Mouse (Mus musculus) midbrain, embryonic 16.5 days (tissue): ENCODE results near the gene Ntf5. TPM values are rescaled to one million over a fixed set of nuclear protein-coding genes. Genes with fewer than 3 reads are reported as not detected.
"Not testable (repeated sequence)": the region's sequence is repeated elsewhere in the genome, so short reads cannot be mapped to it uniquely, and the experiment has no call there.

ENCODE experiments used
- ATAC-seq: fragments of 200-750 bp; cut with Nextera tagmentation; 2 replicates; pipeline ENCODE4 v1.8.0; 2017; ENCODE audit warnings: moderate TSS enrichment
- H3K27ac ChIP-seq: fragments of 300-500 bp; sonication (generic); 2 replicates; pipeline ENCODE4 v1.5.1; 2014; ENCODE audit warnings: mild to moderate bottlenecking, low read length, mixed read lengths
- H3K27me3 ChIP-seq: fragments of 300-500 bp; sonication (generic); 2 replicates; pipeline ENCODE4 v1.6.1; 2014; ENCODE audit warnings: low read depth, low read length, mixed read lengths; ENCODE audit not compliant: control insufficient read depth, insufficient read depth
- H3K36me3 ChIP-seq: fragments of 300-500 bp; sonication (generic); 2 replicates; pipeline ENCODE4 v1.6.1; 2014; ENCODE audit warnings: mild to moderate bottlenecking, low read length, moderate library complexity, mixed read lengths; ENCODE audit not compliant: control insufficient read depth, insufficient read depth
- H3K4me1 ChIP-seq: fragments of 300-500 bp; sonication (generic); 2 replicates; pipeline ENCODE4 v1.6.1; 2014; ENCODE audit warnings: mild to moderate bottlenecking, low read length, mixed read lengths; ENCODE audit not compliant: control insufficient read depth, insufficient read depth
- H3K4me2 ChIP-seq: fragments of 300-500 bp; sonication (generic); 2 replicates; pipeline ENCODE4 v1.6.1; 2014; ENCODE audit warnings: mild to moderate bottlenecking, low read length, mixed read lengths
- H3K4me3 ChIP-seq: fragments of 300-500 bp; sonication (generic); 2 replicates; pipeline ENCODE4 v1.5.1; 2014; ENCODE audit warnings: low read depth, mild to moderate bottlenecking, low read length, moderate library complexity, mixed read lengths
- H3K9ac ChIP-seq: fragments of 300-500 bp; sonication (generic); 2 replicates; pipeline ENCODE4 v1.6.1; 2014; ENCODE audit warnings: low read depth, low read length, mixed read lengths
- H3K9me3 ChIP-seq: fragments of 300-500 bp; sonication (generic); replicated peaks from 2 replicates; pipeline ENCODE4 v1.6.1; 2014; ENCODE audit warnings: mild to moderate bottlenecking, low read length, mixed read lengths; ENCODE audit not compliant: control insufficient read depth, poor library complexity, severe bottlenecking
- WGBS: fragments of 180-500 bp; shearing (Covaris S2); extraction: QIAGEN DNeasy Blood & Tissue Kit; methylation state at CpG from one replicate; pipeline ENCODE4 v1.1.7; 2014; 5-methylcytosine and 5-hydroxymethylcytosine counted together
- polyA plus RNA-seq: library from polyadenylated mRNA; unstranded; fragments of >200 nt; fragmentation: Nextera tagmentation; extraction: Ambion mirVana; gene quantifications from 2 replicates; pipeline ENCODE4 v1.2.1, GENCODE M21; 2015

The Ntf5 gene
- polyA plus RNA-seq, 1 experiment from 2014 or later = not detected

DNA sequence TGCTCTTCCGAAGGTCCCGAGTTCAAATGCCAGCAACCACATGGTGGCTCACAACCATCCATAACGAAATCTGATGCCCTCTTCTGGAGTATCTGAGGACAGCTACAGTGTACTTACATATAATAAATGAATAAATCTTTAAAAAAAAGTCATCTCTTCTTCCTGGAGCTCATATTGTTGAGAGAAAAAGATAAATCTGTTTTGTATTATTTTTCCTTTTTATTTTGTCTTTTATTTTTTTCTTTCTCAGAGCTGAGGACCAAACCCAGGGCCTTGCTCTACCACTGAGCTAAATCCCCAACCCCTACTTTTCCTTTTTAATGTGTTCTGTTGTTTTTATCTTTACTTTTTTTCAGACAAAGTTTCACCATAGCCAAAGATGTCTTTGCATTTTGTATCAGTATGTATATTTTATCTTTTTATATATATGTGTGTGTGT is 17.1 kb upstream of the Ntf5 start:
- Histone ChIP-seq H3K4me1 (peaks cover 20% of the 10 kb centered on the region), H3K4me3 (peak overlapping the region; percentile 48), H3K27ac (peak overlapping the region; percentile 88; the same call in 1 of the 2 replicates), H3K9ac (peak overlapping the region; percentile 52; the same call in 1 of the 2 replicates), H3K4me2 (peak overlapping the region; percentile 62)
- 4% methylated on average over 3 of the region's 3 CpGs for WGBS
- not testable (repeated sequence) for H3K36me3 ChIP-seq, H3K9me3 ChIP-seq, H3K27me3 ChIP-seq
- peak; percentile 23; the same call in 1 of the 2 replicates for ATAC-seq

DNA sequence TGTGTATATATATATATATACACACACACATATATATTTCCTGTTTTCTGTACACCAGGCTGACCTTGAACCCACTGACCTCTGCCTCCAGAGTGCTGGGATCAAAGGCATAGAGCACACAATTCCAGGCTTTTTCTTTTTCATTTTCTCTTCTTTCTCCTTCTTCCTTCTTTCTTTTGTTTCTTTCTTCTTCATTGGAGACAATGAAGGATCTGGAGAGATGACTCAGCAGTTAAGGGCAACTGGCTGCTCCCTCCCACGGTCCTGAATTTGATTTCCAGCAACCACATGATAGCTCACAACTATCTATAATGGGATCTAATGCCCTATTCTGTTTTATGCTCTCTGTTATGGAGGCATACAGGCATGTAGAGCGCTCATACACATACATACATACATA is 16.7 kb upstream of the Ntf5 start:
- Histone ChIP-seq H3K4me3 (no peak overlapping the region), H3K4me1 (peaks cover 20% of the 10 kb centered on the region), H3K9me3 (no peaks in the 10 kb centered on the region), H3K27me3 (no peaks in the 10 kb centered on the region), H3K4me2 (no peak overlapping the region), H3K9ac (no peak overlapping the region), H3K27ac (no peak overlapping the region), H3K36me3 (peaks cover 1% of the 10 kb centered on the region; the same call in 1 of the 2 replicates)
- ATAC-seq = no peak
- 75% methylated on average over 2 of the region's 2 CpGs for WGBS

DNA sequence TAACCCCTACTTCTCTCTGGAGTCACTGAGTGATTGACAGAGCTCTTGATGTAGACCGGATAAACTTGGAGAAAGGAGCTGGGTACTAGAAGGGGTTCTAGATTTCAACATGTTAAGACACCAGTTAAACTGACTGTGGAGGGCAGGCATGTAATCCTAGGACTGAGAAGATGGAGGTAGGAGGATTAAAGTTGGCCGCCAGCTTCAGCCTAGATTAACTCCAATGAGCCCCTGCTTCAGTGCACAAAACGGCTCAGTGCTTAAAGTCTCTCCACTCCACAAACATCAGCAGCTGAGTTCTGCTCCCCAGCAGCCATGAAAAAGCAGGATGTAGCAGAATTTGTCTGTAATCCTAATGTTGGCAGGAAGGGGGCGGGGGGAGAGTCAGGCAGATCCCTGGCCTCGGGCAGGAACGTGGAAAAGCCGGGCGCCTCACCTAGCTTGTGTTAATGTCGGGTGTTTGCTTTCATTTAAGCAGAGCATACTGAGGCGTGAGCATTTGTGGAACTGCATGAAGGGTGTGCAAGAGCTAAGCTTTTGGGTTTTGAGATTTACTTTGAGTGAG is 11.9 kb upstream of the Ntf5 start:
- no peak overlapping the region for H3K9ac ChIP-seq
- no peaks in the 10 kb centered on the region for H3K9me3 ChIP-seq
- H3K27ac ChIP-seq = no peak overlapping the region
- H3K4me1 ChIP-seq = peaks cover under 1% of the 10 kb centered on the region; the same call in 1 of the 2 replicates
- H3K27me3 ChIP-seq = peaks cover 19% of the 10 kb centered on the region
- WGBS = 69% methylated on average over 10 of the region's 10 CpGs
- no peaks in the 10 kb centered on the region for H3K36me3 ChIP-seq
- no peak for ATAC-seq
- no peak overlapping the region for H3K4me2 ChIP-seq
- no peak overlapping the region for H3K4me3 ChIP-seq

DNA sequence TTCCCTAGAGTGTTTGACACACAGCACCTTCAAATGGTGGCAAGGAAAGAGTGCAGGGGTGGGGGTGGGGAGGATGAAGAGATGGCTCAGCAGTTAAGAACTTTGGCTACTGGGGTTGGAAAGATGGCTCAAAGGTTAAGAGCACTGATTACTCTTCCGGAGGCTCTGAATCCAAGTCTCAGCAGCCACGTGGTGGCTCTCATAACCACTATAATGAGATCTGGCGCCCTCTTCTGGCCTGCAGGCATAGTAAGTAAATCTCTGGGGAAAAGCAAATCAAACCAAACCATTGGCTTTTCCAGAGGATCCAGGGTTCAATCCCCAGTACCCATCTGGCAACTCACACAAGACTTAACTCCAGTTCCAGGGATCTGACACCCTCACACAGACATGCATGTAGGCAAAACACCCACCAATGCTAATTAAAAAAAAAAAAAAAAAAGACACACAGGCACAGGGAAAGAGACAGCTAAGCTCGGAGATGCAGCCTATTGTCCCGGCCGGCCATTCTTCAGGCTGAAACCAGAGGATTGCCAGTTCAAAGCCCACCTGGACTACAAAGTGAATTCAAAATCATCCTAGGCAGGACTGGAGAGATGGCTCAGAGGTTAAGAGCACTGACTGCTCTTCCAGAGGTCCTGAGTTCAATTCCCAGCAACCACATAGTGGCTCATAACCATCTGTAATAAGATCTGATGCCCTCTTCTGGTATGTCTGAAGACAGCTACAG is 9.8 kb upstream of the Ntf5 start:
- H3K9ac ChIP-seq = no peak overlapping the region
- no peak overlapping the region for H3K27ac ChIP-seq
- no peak overlapping the region for H3K4me3 ChIP-seq
- H3K4me1 ChIP-seq = peaks cover 2% of the 10 kb centered on the region; the same call in 1 of the 2 replicates
- H3K27me3 ChIP-seq = peaks cover 38% of the 10 kb centered on the region
- no peaks in the 10 kb centered on the region for H3K36me3 ChIP-seq
- ATAC-seq = no peak
- WGBS = 44% methylated on average over 6 of the region's 6 CpGs
- H3K9me3 ChIP-seq = no peaks in the 10 kb centered on the region
- H3K4me2 ChIP-seq = no peak overlapping the region

- WGBS = 12% methylated on average over 28 of the region's 28 CpGs
- ATAC-seq = no peak
- no peak within 1 kb of the TSS for H3K9ac ChIP-seq
These were observed 8.1 kb upstream of the Ntf5 start, which contains the start of gene Kcna7 for GRCm38 (mm10) chr7:45405091-45406075. Gene Kcna7, plus strand, starts transcription at chr7:45405653.

DNA sequence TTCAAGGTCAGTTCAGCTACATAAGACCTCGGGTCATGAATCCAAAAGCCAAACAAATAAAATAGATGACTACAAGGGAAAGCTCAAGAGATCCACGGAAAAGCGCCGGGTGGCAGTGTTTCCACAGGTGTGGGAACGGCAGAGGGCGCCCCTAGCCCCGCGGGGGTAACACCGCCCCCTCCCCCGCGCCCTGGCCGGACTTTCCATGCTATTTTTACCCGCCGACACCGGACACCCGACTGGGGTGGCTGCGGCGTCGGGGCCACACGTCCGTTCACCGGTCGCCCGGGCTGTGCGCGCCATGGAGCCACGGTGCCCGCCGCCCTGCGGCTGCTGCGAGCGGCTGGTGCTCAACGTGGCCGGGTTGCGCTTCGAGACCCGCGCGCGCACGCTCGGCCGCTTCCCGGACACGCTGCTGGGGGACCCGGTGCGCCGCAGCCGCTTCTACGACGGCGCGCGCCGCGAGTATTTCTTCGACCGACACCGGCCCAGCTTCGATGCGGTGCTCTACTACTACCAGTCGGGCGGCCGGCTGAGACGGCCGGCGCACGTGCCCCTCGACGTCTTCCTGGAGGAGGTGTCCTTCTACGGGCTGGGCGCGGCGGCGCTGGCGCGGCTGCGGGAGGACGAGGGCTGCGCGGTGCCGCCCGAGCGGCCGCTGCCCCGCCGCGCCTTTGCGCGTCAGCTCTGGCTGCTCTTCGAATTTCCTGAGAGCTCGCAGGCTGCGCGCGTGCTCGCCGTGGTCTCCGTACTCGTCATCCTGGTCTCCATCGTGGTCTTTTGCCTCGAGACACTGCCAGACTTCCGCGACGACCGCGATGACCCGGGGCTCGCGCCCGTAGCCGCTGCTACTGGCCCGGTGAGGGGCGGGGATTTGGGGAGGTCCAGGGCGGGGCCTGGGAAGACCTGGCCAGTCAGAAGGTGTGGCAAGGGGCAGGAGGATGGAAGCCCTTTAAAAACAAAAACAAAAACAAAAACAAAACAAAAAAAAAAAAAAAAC is 7.0 kb upstream of the Ntf5 start:
- H3K36me3 ChIP-seq = no peaks in the 10 kb centered on the region
- peak overlapping the region; percentile 55 for H3K4me2 ChIP-seq
- H3K4me3 ChIP-seq = peak overlapping the region; percentile 38
- H3K9me3 ChIP-seq = no peaks in the 10 kb centered on the region
- 2% methylated on average over 112 of the region's 114 CpGs for WGBS
- no peak for ATAC-seq
- H3K27me3 ChIP-seq = peaks cover 64% of the 10 kb centered on the region
- H3K27ac ChIP-seq = no peak overlapping the region
- peaks cover 2% of the 10 kb centered on the region; the same call in 1 of the 2 replicates for H3K4me1 ChIP-seq
- H3K9ac ChIP-seq = 0 out of 2 replicates have a peak overlapping the region, but pooled peaks have one; percentile 14

More at GRCm38 (mm10) chr7:45405091-45406075, 8.1 kb upstream of the Ntf5 start, which contains the start of gene Kcna7:
- Histone ChIP-seq H3K27me3 (peaks cover 55% of the 10 kb centered on the region), H3K4me1 (peaks cover 2% of the 10 kb centered on the region; the same call in 1 of the 2 replicates), H3K4me2 (peak within 1 kb of the TSS; percentile 55), H3K36me3 (no peaks in the 10 kb centered on the region), H3K9me3 (no peaks in the 10 kb centered on the region), H3K4me3 (peak within 1 kb of the TSS; percentile 38), H3K27ac (no peak within 1 kb of the TSS)

DNA sequence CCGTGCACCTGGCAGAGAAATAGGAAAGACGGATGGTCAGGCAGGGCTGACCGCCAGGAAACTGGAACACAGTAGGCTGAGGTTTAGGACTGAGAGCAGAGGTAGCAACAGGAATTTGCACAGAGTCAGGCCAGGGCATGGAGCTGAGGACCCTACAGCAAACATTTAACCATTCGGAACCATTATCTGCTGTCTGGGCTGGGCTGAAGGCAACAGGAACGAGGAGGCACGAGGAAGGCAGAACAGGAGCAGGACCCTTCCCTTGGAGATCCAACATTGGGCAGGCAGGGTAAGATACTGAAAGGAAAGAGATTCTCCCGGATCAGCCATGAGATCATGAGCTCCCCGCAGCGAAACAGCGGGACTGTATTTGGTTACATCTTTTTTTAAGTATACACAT is 5.7 kb upstream of the Ntf5 start:
- Histone ChIP-seq H3K4me2 (no peak overlapping the region), H3K4me1 (peaks cover 2% of the 10 kb centered on the region; the same call in 1 of the 2 replicates), H3K9me3 (no peaks in the 10 kb centered on the region), H3K27me3 (peaks cover 74% of the 10 kb centered on the region), H3K4me3 (no peak overlapping the region), H3K36me3 (no peaks in the 10 kb centered on the region), H3K9ac (no peak overlapping the region), H3K27ac (no peak overlapping the region)
- 85% methylated on average over 10 of the region's 10 CpGs for WGBS
- no peak for ATAC-seq

GRCm38 (mm10) chr7:45408351-45408750 is 5.1 kb upstream of the Ntf5 start:
- H3K36me3 ChIP-seq = no peaks in the 10 kb centered on the region
- ATAC-seq = no peak
- H3K4me2 ChIP-seq = no peak overlapping the region
- no peak overlapping the region for H3K4me3 ChIP-seq
- H3K9ac ChIP-seq = no peak overlapping the region
- H3K27me3 ChIP-seq = peaks cover 78% of the 10 kb centered on the region
- H3K9me3 ChIP-seq = no peaks in the 10 kb centered on the region
- H3K27ac ChIP-seq = no peak overlapping the region
- peaks cover 4% of the 10 kb centered on the region for H3K4me1 ChIP-seq
- 67% methylated on average over 7 of the region's 7 CpGs for WGBS
